35 mouse cellular contexts compared by ENCODE assay signal in genomic region chr19:16007131-16007530, GRCm38 (mm10). TPM values are rescaled to one million over a fixed set of nuclear protein-coding genes. Genes with fewer than 3 reads are reported as not detected.
DNase-seq lines count a peak whose midpoint lies in the region; ATAC-seq and TF ChIP-seq lines count a peak whose summit lies in the region.
"Had no signal": no experiment of that assay in that cellular context is flagged by ENCODE, and none has a peak within 500 bp of the region (broad histone marks: within the 10 kb centered on the region; RNA-seq: fewer than 3 reads in every experiment).

No protein-coding gene starts in this region.

- no peak for TF ChIP-seq POLR2A in cortical plate, adult 2 months (IDR thresholded peaks at IDR 0.05; ENCODE audit: extremely low read depth, insufficient read depth, low read length)

- no peak for TF ChIP-seq CTCF in cortical plate, adult 2 months (IDR thresholded peaks at IDR 0.05; ENCODE audit: extremely low read depth, insufficient read depth, low read length)
- no peak for TF ChIP-seq CTCF in left cerebral cortex, adult 2 months (IDR thresholded peaks at IDR 0.05)

- ATAC-seq in hindbrain, embryonic 13.5 days (ENCODE audit: low FRiP score) = no peak
- ATAC-seq: forebrain, postnatal 0 days; intestine, postnatal 0 days; lung, postnatal 0 days had no signal

- H3K36me3 ChIP-seq in hindbrain, embryonic 13.5 days = no peaks in the 10 kb centered on the region
- H3K36me3 ChIP-seq: embryonic facial prominence, embryonic 15.5 days; forebrain, embryonic 12.5 days; limb, embryonic 10.5 days; limb, embryonic 15.5 days; liver, embryonic 13.5 days; midbrain, embryonic 12.5 days; neural tube, embryonic 13.5 days had no signal

- no peaks in the 10 kb centered on the region for H3K9me3 ChIP-seq in hindbrain, embryonic 13.5 days
- H3K9me3 ChIP-seq: embryonic facial prominence, embryonic 15.5 days; forebrain, embryonic 12.5 days; limb, embryonic 10.5 days; limb, embryonic 15.5 days; liver, embryonic 13.5 days; midbrain, embryonic 12.5 days; neural tube, embryonic 13.5 days had no signal

- peaks cover 3% of the 10 kb centered on the region for H3K4me1 ChIP-seq in cortical plate, adult 2 months (ENCODE audit: control insufficient read depth, insufficient read depth, low read length)
- peaks cover 7% of the 10 kb centered on the region for H3K4me1 ChIP-seq in hindbrain, embryonic 13.5 days (replicated peaks)
- H3K4me1 ChIP-seq: embryonic facial prominence, embryonic 15.5 days; limb, embryonic 10.5 days; limb, embryonic 15.5 days; liver, embryonic 13.5 days had no signal

- H3K27ac ChIP-seq in cortical plate, adult 2 months (ENCODE audit: insufficient read depth, low read length) = peak overlapping the region; percentile 42; the same call in 1 of the 2 replicates
- peak overlapping the region; percentile 37; the same call in 1 of the 2 replicates for H3K27ac ChIP-seq in left cerebral cortex, adult 2 months
- no peak overlapping the region for H3K27ac ChIP-seq in hindbrain, embryonic 13.5 days
- H3K27ac ChIP-seq: embryonic facial prominence, embryonic 15.5 days; forebrain, embryonic 12.5 days; hindbrain, embryonic 14.5 days; limb, embryonic 10.5 days; limb, embryonic 15.5 days; liver, embryonic 13.5 days; midbrain, embryonic 12.5 days; neural tube, embryonic 13.5 days had no signal

- H3K4me3 ChIP-seq in cortical plate, adult 2 months (ENCODE audit: insufficient read depth, low read length) = no peak overlapping the region
- no peak overlapping the region for H3K4me3 ChIP-seq in left cerebral cortex, adult 2 months
- no peak overlapping the region for H3K4me3 ChIP-seq in hindbrain, embryonic 13.5 days
- H3K4me3 ChIP-seq: embryonic facial prominence, embryonic 15.5 days; forebrain, embryonic 12.5 days; limb, embryonic 10.5 days; limb, embryonic 15.5 days; liver, embryonic 13.5 days; megakaryocyte, embryonic 14.5 days; midbrain, embryonic 12.5 days; neural tube, embryonic 13.5 days had no signal

- peak; percentile 73 for DNase-seq in heart, adult 11 months
- no peak for DNase-seq in heart, postnatal 14 days
- DNase-seq in left cerebral cortex, adult 2 months (ENCODE audit: extremely low spot score in 1 of 2, low spot score in 2 of 2) = peak; percentile 18 to 44
- DNase-seq in right cerebral cortex, postnatal 10 days (ENCODE audit: low spot score in 2 of 2) = peak; percentile 44 to 68
- DNase-seq in gastrocnemius, postnatal 10 days = no peak
- no peak for DNase-seq in kidney, postnatal 25 days
- DNase-seq: adrenal gland, postnatal 25 days; cerebellum, adult 18-20 months; cerebellum, postnatal 10 days; forebrain, postnatal 0 days; gastrocnemius, postnatal 25 days; heart, adult 18-20 months; heart, postnatal 4 days; kidney, adult 9 months; kidney, postnatal 10 days; liver, embryonic 13.5 days; lung, adult 18-20 months; lung, postnatal 4 days; retina, postnatal 1 day; spleen, adult 18-20 months; thymus, adult 18-20 months; thymus, postnatal 4 days had no signal

- H3K9ac ChIP-seq in hindbrain, embryonic 13.5 days = no peak overlapping the region
- H3K9ac ChIP-seq: embryonic facial prominence, embryonic 15.5 days; forebrain, embryonic 12.5 days; forebrain, postnatal 0 days; hindbrain, embryonic 14.5 days; limb, embryonic 15.5 days; liver, embryonic 13.5 days; midbrain, embryonic 12.5 days; neural tube, embryonic 13.5 days had no signal

- no peaks in the 10 kb centered on the region for H3K27me3 ChIP-seq in hindbrain, embryonic 13.5 days
- H3K27me3 ChIP-seq: embryonic facial prominence, embryonic 15.5 days; forebrain, embryonic 12.5 days; limb, embryonic 15.5 days; liver, embryonic 13.5 days; megakaryocyte, embryonic 14.5 days; midbrain, embryonic 12.5 days; neural tube, embryonic 13.5 days had no signal

- intact Hi-C loops in heart, postnatal 14 days (cut with DNase I) = no loop called here
- intact Hi-C loops in left cerebral cortex, adult 2 months (cut with DNase I) = no loop called here

- H3K4me2 ChIP-seq in hindbrain, embryonic 13.5 days = no peak overlapping the region
- H3K4me2 ChIP-seq: embryonic facial prominence, embryonic 15.5 days; forebrain, embryonic 12.5 days; heart, embryonic 11.5 days; hindbrain, embryonic 14.5 days; limb, embryonic 15.5 days; liver, embryonic 13.5 days; midbrain, embryonic 12.5 days; neural tube, embryonic 13.5 days had no signal

- 90% methylated on average over 8 of the region's 8 CpGs for WGBS in hindbrain, embryonic 13.5 days

RNA-seq across cellular contexts. Expression of gene Cep78, which starts 22.3 kb away (rescaled TPM):
- total RNA-seq in heart, postnatal 14 days (2021) = 1 to 10 TPM; 3.2 to 3.7 TPM
- 8.6 and 9.0 TPM in 2 replicates for polyA plus RNA-seq in cortical plate, adult 2 months (2012; rRNA removed)
- 1 to 10 TPM; 8.9 to 9.3 TPM for total RNA-seq in left cerebral cortex, adult 2 months (2021)
- 1 to 10 TPM; 3.6 to 4.3 TPM for total RNA-seq in gastrocnemius, postnatal 10 days (2021)
- 38.7 and 41.4 TPM in 2 replicates for polyA plus RNA-seq in hindbrain, embryonic 13.5 days (2015; fragmentation: Nextera tagmentation; extraction: Ambion mirVana)

RNA-seq across cellular contexts. Expression of gene Psat1, which starts 60.0 kb away (rescaled TPM):
- total RNA-seq in heart, postnatal 14 days (2021) = 1 to 10 TPM; 4.8 to 6.3 TPM
- polyA plus RNA-seq in cortical plate, adult 2 months (2012; rRNA removed) = 114 and 125 TPM in 2 replicates
- total RNA-seq in left cerebral cortex, adult 2 months (2021) = 10 to 100 TPM; 94.6 to 97.5 TPM
- 10 to 100 TPM; 21.6 to 22.2 TPM for total RNA-seq in gastrocnemius, postnatal 10 days (2021)
- 87.6 and 116 TPM in 2 replicates for polyA plus RNA-seq in hindbrain, embryonic 13.5 days (2015; fragmentation: Nextera tagmentation; extraction: Ambion mirVana)

Comparison
In these comparisons a context has a peak if more than half of its experiments do, and no peak if none do; other contexts are left out.
1. DNase-seq: peak in heart, adult 11 months (single experiment), left cerebral cortex, adult 2 months (2 of 2) and right cerebral cortex, postnatal 10 days (2 of 2); none in heart, postnatal 14 days (0 of 2), gastrocnemius, postnatal 10 days (single experiment) and kidney, postnatal 25 days (0 of 2).
2. RNA of gene Psat1, which starts 60.0 kb away (total RNA-seq): 94.6 to 97.5 TPM in left cerebral cortex, adult 2 months; 21.6 to 22.2 TPM in gastrocnemius, postnatal 10 days and 4.8 to 6.3 TPM in heart, postnatal 14 days; every median in the first group is over 4 times any median in the second.